Mouse (Mus musculus): Measurements from ENCODE around the gene Apba3.

Gene Apba3

GRCm38 (mm10) chr10:81314201-81314600, 47.4 kb downstream of the Apba3 start:
- TF ChIP-seq CTCF (conservative IDR thresholded peaks at IDR 0.05; ENCODE audit: low read length): no peak
- TF ChIP-seq NANOG (IDR thresholded peaks at IDR 0.05; ENCODE audit: borderline replicate concordance, low read length): no peak
- TF ChIP-seq POU5F1 (IDR thresholded peaks at IDR 0.05; ENCODE audit: borderline replicate concordance, low read length): no peak
- no peaks in the 10 kb centered on the region for H3K9me3 ChIP-seq (ENCODE audit: low read length)
- H3K4me3 ChIP-seq (replicated peaks; ENCODE audit: low read length): no peak overlapping the region
- peaks cover 90% of the 10 kb centered on the region for H3K36me3 ChIP-seq (ENCODE audit: insufficient read depth, low read length)
- H3K4me1 ChIP-seq (replicated peaks; ENCODE audit: low read depth, low read length): peaks cover 97% of the 10 kb centered on the region
- H3K27me3 ChIP-seq (ENCODE audit: insufficient read depth, low read length): no peaks in the 10 kb centered on the region

GRCm38 (mm10) chr10:81315587-81315986, 48.8 kb downstream of the Apba3 start:
- no peak for TF ChIP-seq POU5F1 (IDR thresholded peaks at IDR 0.05; ENCODE audit: borderline replicate concordance, low read length)
- Histone ChIP-seq H3K9me3 (ENCODE audit: low read length) (no peaks in the 10 kb centered on the region), H3K36me3 (ENCODE audit: insufficient read depth, low read length) (peaks cover 79% of the 10 kb centered on the region), H3K4me3 (replicated peaks; ENCODE audit: low read length) (no peak overlapping the region), H3K4me1 (replicated peaks; ENCODE audit: low read depth, low read length) (peaks cover 92% of the 10 kb centered on the region), H3K27me3 (ENCODE audit: insufficient read depth, low read length) (no peaks in the 10 kb centered on the region)

- TF ChIP-seq NANOG (IDR thresholded peaks at IDR 0.05; ENCODE audit: borderline replicate concordance, low read length) (no peak), CTCF (conservative IDR thresholded peaks at IDR 0.05; ENCODE audit: low read length) (peak; percentile 14; the same call in 1 of the 2 replicates)
- H3K4me3 ChIP-seq (replicated peaks; ENCODE audit: low read length): peak overlapping the region; percentile 72
These were observed 49.7 kb downstream of the Apba3 start for GRCm38 (mm10) chr10:81316338-81317060.

GRCm38 (mm10) chr10:81317273-81317672, 50.5 kb downstream of the Apba3 start:
- Histone ChIP-seq H3K27me3 (ENCODE audit: insufficient read depth, low read length) (no peaks in the 10 kb centered on the region), H3K4me1 (replicated peaks; ENCODE audit: low read depth, low read length) (peaks cover 83% of the 10 kb centered on the region), H3K4me3 (replicated peaks; ENCODE audit: low read length) (peak overlapping the region; percentile 72), H3K9me3 (ENCODE audit: low read length) (no peaks in the 10 kb centered on the region), H3K36me3 (ENCODE audit: insufficient read depth, low read length) (peaks cover 65% of the 10 kb centered on the region)
- TF ChIP-seq NANOG (IDR thresholded peaks at IDR 0.05; ENCODE audit: borderline replicate concordance, low read length): no peak
- no peak for TF ChIP-seq POU5F1 (IDR thresholded peaks at IDR 0.05; ENCODE audit: borderline replicate concordance, low read length)
- TF ChIP-seq CTCF (conservative IDR thresholded peaks at IDR 0.05; ENCODE audit: low read length): no peak

More at GRCm38 (mm10) chr10:81316338-81317060, 49.7 kb downstream of the Apba3 start:
- Histone ChIP-seq H3K27me3 (ENCODE audit: insufficient read depth, low read length) (no peaks in the 10 kb centered on the region), H3K36me3 (ENCODE audit: insufficient read depth, low read length) (peaks cover 70% of the 10 kb centered on the region), H3K9me3 (ENCODE audit: low read length) (no peaks in the 10 kb centered on the region), H3K4me1 (replicated peaks; ENCODE audit: low read depth, low read length) (peaks cover 83% of the 10 kb centered on the region)

DNA sequence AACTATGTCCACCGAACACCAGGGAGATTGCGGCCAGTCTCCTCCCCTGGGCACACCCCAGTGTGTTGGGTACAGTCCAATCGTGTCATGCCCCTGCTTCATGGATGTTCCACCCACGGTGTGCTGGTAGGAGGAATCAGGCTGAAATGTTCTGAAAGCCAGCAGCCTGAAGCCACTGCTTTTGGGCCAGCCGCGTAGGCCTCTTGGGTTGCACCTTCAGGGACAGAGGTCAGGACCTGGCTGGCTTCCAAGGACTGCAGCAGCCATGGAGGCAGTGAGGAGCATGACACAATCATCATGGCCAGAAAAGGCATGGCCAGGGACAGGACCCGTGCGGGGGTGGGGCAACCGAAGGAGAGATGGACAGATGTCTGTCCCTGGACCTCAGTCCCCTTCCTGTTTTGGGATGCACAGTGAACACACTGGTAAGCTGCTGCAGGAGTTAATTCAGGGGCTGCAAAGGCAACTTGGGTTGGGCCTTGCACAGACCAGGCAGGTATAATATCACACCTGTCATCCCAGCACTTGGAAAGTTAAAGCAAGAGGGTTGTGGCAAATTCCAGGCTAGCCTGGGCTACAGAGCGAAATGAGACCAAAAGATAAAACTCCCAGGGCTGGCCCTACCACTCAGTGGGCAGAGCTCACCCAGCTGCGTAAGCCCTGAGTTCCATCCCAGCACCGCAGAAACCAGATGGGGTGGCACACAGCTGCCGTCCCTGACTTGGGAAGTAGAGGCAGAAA, 52.0 kb downstream of the Apba3 start:
- TF ChIP-seq CTCF (conservative IDR thresholded peaks at IDR 0.05; ENCODE audit: low read length): no peak
- no peak for TF ChIP-seq POU5F1 (IDR thresholded peaks at IDR 0.05; ENCODE audit: borderline replicate concordance, low read length)
- no peak for TF ChIP-seq NANOG (IDR thresholded peaks at IDR 0.05; ENCODE audit: borderline replicate concordance, low read length)
- no peaks in the 10 kb centered on the region for H3K27me3 ChIP-seq (ENCODE audit: insufficient read depth, low read length)
- H3K4me1 ChIP-seq (replicated peaks; ENCODE audit: low read depth, low read length): peaks cover 83% of the 10 kb centered on the region
- H3K9me3 ChIP-seq (ENCODE audit: low read length): no peaks in the 10 kb centered on the region
- H3K4me3 ChIP-seq (replicated peaks; ENCODE audit: low read length): peak overlapping the region; percentile 100; the same call in 1 of the 2 replicates
- H3K36me3 ChIP-seq (ENCODE audit: insufficient read depth, low read length): peaks cover 65% of the 10 kb centered on the region

DNA sequence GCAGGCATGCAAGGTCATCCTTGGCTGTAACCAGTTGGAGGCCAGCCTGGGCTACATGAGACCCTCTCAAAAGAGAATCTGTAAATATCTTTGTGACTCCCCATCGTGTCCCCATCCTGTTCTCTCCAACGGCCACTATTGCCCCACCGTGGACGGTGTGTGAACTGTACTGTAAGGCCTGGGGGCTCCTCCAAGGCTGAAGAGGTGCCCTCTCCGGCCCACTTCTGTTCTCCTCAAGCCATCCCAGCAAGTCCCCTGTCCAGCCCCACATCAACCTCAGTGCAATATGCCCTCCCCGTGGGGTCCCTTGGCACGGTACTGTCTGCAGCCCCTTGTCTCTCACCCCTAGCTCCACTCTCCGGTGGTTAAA, 52.6 kb downstream of the Apba3 start:
- TF ChIP-seq CTCF (conservative IDR thresholded peaks at IDR 0.05; ENCODE audit: low read length): no peak
- no peak for TF ChIP-seq POU5F1 (IDR thresholded peaks at IDR 0.05; ENCODE audit: borderline replicate concordance, low read length)
- no peak for TF ChIP-seq NANOG (IDR thresholded peaks at IDR 0.05; ENCODE audit: borderline replicate concordance, low read length)
- no peaks in the 10 kb centered on the region for H3K27me3 ChIP-seq (ENCODE audit: insufficient read depth, low read length)
- H3K36me3 ChIP-seq (ENCODE audit: insufficient read depth, low read length): peaks cover 65% of the 10 kb centered on the region
- H3K4me1 ChIP-seq (replicated peaks; ENCODE audit: low read depth, low read length): peaks cover 83% of the 10 kb centered on the region
- peak overlapping the region; percentile 100 for H3K4me3 ChIP-seq (replicated peaks; ENCODE audit: low read length)
- no peaks in the 10 kb centered on the region for H3K9me3 ChIP-seq (ENCODE audit: low read length)

- H3K27me3 ChIP-seq (ENCODE audit: insufficient read depth, low read length): no peaks in the 10 kb centered on the region
- no peaks in the 10 kb centered on the region for H3K9me3 ChIP-seq (ENCODE audit: low read length)
- peak overlapping the region; percentile 100 for H3K4me3 ChIP-seq (replicated peaks; ENCODE audit: low read length)
- TF ChIP-seq CTCF (conservative IDR thresholded peaks at IDR 0.05; ENCODE audit: low read length) (no peak), NANOG (IDR thresholded peaks at IDR 0.05; ENCODE audit: borderline replicate concordance, low read length) (no peak), POU5F1 (IDR thresholded peaks at IDR 0.05; ENCODE audit: borderline replicate concordance, low read length) (no peak)
- peaks cover 84% of the 10 kb centered on the region for H3K4me1 ChIP-seq (replicated peaks; ENCODE audit: low read depth, low read length)
- H3K36me3 ChIP-seq (ENCODE audit: insufficient read depth, low read length): peaks cover 65% of the 10 kb centered on the region
These were observed 53.2 kb downstream of the Apba3 start for GRCm38 (mm10) chr10:81319741-81320549.

Measured in E14TG2a.4 (cell line).